Mouse (Mus musculus): ENCODE measurements at regions not wholly inside any gene's neighbourhood (a gene's known extent, or its start where the extent isn't known, plus 50 kb on each side); places are given as distances from the start of the nearest gene placed in this dataset.
"Not testable (repeated sequence)": the region's sequence is repeated elsewhere in the genome, so short reads cannot be mapped to it uniquely, and the experiment has no call there.

- no peak for ATAC-seq (ENCODE audit: low FRiP score)
- no peaks in the 10 kb centered on the region for H3K9me3 ChIP-seq (replicated peaks)
- H3K27me3 ChIP-seq = no peaks in the 10 kb centered on the region
- no peaks in the 10 kb centered on the region for H3K4me1 ChIP-seq
- H3K27ac ChIP-seq = no peak overlapping the region
- no peak overlapping the region for H3K4me2 ChIP-seq (replicated peaks)
- no peaks in the 10 kb centered on the region for H3K36me3 ChIP-seq
- H3K9ac ChIP-seq = no peak overlapping the region
- WGBS = 81% methylated on average over 9 of the region's 9 CpGs
- no peak overlapping the region for H3K4me3 ChIP-seq
Observed at GRCm38 (mm10) chr3:22005456-22005855, 71.0 kb upstream of the Tbl1xr1 start.

DNA sequence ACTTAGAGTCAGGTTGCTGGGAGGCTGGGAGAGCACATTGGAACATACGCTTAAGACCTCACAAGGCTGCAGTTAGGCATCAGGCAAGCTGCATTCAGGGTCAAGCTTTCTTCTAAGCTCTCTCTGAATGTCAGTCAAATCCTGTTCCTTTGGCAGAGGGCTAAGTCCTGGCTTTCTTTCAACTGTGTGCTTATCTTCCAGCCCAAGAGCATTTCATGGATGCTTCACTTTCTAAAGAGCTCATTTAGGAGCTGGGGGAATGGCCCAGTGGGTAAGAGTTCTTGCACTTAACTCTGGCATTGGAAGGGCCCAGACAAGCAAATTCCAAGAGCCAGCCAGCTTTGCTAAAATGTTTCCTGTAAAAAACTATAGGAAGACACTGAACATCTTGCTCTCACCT is 70.3 kb upstream of the Tbl1xr1 start:
- no peak for ATAC-seq (ENCODE audit: low FRiP score)
- 94% methylated on average over 1 of the region's 1 CpGs for WGBS
- H3K4me1 ChIP-seq = no peaks in the 10 kb centered on the region

GRCm38 (mm10) chr3:22006651-22007050 is 69.8 kb upstream of the Tbl1xr1 start:
- no peak overlapping the region for H3K4me2 ChIP-seq (replicated peaks)
- H3K27me3 ChIP-seq = no peaks in the 10 kb centered on the region
- WGBS = 93% methylated on average over 2 of the region's 2 CpGs
- ATAC-seq (ENCODE audit: low FRiP score) = no peak
- no peaks in the 10 kb centered on the region for H3K36me3 ChIP-seq
- H3K9me3 ChIP-seq (replicated peaks) = no peaks in the 10 kb centered on the region
- H3K4me3 ChIP-seq = no peak overlapping the region
- H3K9ac ChIP-seq = no peak overlapping the region
- no peak overlapping the region for H3K27ac ChIP-seq
- H3K4me1 ChIP-seq = no peaks in the 10 kb centered on the region

More for the DNA sequence above, 70.3 kb upstream of the Tbl1xr1 start:
- Histone ChIP-seq H3K9ac (no peak overlapping the region), H3K27me3 (no peaks in the 10 kb centered on the region), H3K4me2 (replicated peaks) (no peak overlapping the region), H3K27ac (no peak overlapping the region), H3K9me3 (replicated peaks) (no peaks in the 10 kb centered on the region), H3K4me3 (no peak overlapping the region), H3K36me3 (no peaks in the 10 kb centered on the region)

DNA sequence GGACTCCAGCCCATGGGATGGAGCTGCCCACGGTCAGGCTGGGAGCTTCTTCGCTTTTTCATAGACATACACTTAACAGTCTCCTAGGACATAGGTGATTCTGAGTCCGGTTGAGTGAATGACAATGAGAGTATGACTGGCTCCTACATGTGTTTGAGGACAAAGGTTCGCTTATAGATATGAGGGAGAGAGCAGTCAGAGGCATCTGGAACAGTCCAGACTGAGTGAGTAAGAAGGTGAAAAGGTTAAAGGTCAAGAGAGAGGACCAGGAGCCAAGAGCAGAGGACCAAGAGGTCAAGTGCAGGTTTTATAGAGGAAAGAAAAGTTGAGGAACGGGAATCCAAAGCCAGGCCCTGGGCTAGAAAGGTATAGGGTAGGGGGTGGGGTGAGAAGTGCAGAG is 68.7 kb upstream of the Tbl1xr1 start:
- no peak for ATAC-seq (ENCODE audit: low FRiP score)
- H3K4me1 ChIP-seq = no peaks in the 10 kb centered on the region

DNA sequence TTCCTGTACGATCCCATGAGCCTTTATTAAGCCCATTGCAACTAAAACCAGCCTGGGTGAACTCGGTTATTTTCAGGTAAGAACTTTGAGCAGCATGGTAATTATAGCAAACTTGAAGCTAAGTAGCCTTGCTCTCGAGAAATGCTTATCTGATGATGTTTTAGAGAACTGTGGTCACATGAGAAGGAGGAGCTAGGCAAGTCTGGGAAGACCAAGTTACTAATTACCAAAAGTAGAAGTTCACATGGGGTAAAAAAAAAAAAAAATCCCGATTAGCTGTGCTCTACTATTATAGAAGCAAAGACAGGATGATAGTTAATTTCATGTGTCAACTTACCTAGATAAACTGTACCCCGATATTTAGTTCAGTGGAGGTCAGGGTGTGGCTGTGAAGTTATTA is 68.0 kb upstream of the Tbl1xr1 start:
- no peak for ATAC-seq (ENCODE audit: low FRiP score)
- Histone ChIP-seq H3K27ac (no peak overlapping the region), H3K9ac (no peak overlapping the region), H3K36me3 (no peaks in the 10 kb centered on the region), H3K4me2 (replicated peaks) (no peak overlapping the region), H3K27me3 (no peaks in the 10 kb centered on the region), H3K4me3 (no peak overlapping the region), H3K9me3 (replicated peaks) (no peaks in the 10 kb centered on the region), H3K4me1 (no peaks in the 10 kb centered on the region)
- 87% methylated on average over 5 of the region's 5 CpGs for WGBS

More for the DNA sequence above, 68.7 kb upstream of the Tbl1xr1 start:
- no peak overlapping the region for H3K27ac ChIP-seq
- no peak overlapping the region for H3K4me2 ChIP-seq (replicated peaks)
- no peaks in the 10 kb centered on the region for H3K36me3 ChIP-seq
- no peak overlapping the region for H3K9ac ChIP-seq
- no peak overlapping the region for H3K4me3 ChIP-seq
- 87% methylated on average over 5 of the region's 5 CpGs for WGBS
- H3K27me3 ChIP-seq = no peaks in the 10 kb centered on the region
- no peaks in the 10 kb centered on the region for H3K9me3 ChIP-seq (replicated peaks)

DNA sequence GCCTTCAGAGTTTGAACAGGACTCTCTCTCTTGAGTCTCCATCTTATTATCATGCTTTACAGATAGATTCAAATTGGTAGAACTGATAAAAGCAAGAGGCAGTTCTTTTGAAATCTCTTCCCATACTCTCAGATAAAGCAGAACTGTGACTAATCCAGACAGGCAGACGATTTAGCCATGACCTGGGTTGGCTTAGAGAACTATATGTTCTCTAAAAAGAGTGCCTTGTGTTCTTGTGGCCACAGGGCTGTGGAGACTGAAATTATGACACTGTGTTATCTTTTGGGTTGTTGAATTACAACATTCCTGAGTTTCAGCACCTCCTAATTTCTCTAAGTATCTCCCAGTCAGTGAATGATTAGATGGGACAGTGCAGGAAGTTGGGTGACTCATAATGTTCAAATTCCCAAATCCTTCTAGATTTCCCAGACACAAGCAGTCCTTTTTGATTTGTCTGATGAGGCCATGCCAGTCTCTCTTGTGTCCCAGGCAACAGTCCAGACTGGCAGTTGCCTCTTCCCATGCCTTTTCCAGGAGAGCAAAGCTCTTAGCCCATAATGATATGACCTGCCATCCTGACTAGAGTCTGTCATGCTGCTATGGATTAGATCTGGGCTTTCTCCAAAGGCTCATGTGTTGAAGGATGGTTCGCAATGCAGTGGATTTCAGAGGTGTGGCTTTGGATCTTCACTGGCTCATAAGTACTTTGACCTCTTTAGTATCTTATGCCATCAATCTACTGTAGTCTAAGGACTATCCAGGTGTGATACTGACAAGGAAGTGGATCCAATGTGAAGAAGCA is 66.4 kb upstream of the Tbl1xr1 start:
- Histone ChIP-seq H3K4me2 (replicated peaks) (no peak overlapping the region), H3K27me3 (no peaks in the 10 kb centered on the region), H3K36me3 (no peaks in the 10 kb centered on the region), H3K9ac (no peak overlapping the region), H3K4me1 (no peaks in the 10 kb centered on the region), H3K27ac (no peak overlapping the region), H3K4me3 (no peak overlapping the region), H3K9me3 (replicated peaks) (no peaks in the 10 kb centered on the region)
- ATAC-seq (ENCODE audit: low FRiP score) = no peak
- WGBS = 72% methylated on average over 2 of the region's 2 CpGs

GRCm38 (mm10) chr3:22010700-22010991 is 65.8 kb upstream of the Tbl1xr1 start:
- not testable (repeated sequence) for H3K9ac ChIP-seq; H3K4me2 ChIP-seq (replicated peaks); H3K27me3 ChIP-seq; H3K9me3 ChIP-seq (replicated peaks); H3K36me3 ChIP-seq; H3K4me1 ChIP-seq; H3K27ac ChIP-seq; H3K4me3 ChIP-seq; ATAC-seq (ENCODE audit: low FRiP score)

- Histone ChIP-seq H3K4me2 (replicated peaks) (no peak overlapping the region), H3K9me3 (replicated peaks) (no peaks in the 10 kb centered on the region), H3K27ac (no peak overlapping the region), H3K4me3 (no peak overlapping the region), H3K9ac (no peak overlapping the region), H3K36me3 (no peaks in the 10 kb centered on the region), H3K4me1 (peaks cover 9% of the 10 kb centered on the region), H3K27me3 (no peaks in the 10 kb centered on the region)
- no peak for ATAC-seq (ENCODE audit: low FRiP score)
- WGBS = 90% methylated on average over 3 of the region's 3 CpGs
Observed at GRCm38 (mm10) chr3:22021360-22021935, 55.0 kb upstream of the Tbl1xr1 start.

- 67% methylated on average over 2 of the region's 2 CpGs for WGBS
- no peaks in the 10 kb centered on the region for H3K36me3 ChIP-seq
- no peak overlapping the region for H3K9ac ChIP-seq
- H3K4me1 ChIP-seq = peaks cover 9% of the 10 kb centered on the region
- H3K27me3 ChIP-seq = no peaks in the 10 kb centered on the region
- H3K9me3 ChIP-seq (replicated peaks) = no peaks in the 10 kb centered on the region
- H3K4me3 ChIP-seq = no peak overlapping the region
- no peak overlapping the region for H3K4me2 ChIP-seq (replicated peaks)
- no peak overlapping the region for H3K27ac ChIP-seq
- ATAC-seq (ENCODE audit: low FRiP score) = no peak
Observed at GRCm38 (mm10) chr3:22022418-22022817, 54.0 kb upstream of the Tbl1xr1 start.

DNA sequence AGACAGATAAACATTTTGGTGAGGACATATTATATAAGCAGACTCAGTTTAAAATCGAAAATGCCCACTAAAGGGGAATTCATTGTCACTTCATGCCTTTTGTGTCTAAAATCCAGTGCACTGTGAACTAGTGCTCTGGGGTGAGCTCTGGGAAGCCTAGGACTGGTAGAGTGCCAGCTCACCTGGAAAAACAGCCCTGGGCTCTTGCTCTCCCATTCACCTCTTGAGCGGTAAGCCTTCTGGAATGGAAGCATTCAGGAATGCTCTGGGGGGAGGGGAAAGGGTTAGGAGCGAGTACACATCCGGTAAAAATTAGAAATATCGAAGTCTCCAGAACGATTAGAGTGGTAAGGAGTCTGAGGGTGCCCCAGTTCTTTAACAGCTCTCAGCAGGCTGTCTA is 53.4 kb upstream of the Tbl1xr1 start:
- Histone ChIP-seq H3K27me3 (no peaks in the 10 kb centered on the region), H3K27ac (no peak overlapping the region), H3K9me3 (replicated peaks) (no peaks in the 10 kb centered on the region), H3K9ac (no peak overlapping the region), H3K4me3 (no peak overlapping the region), H3K36me3 (no peaks in the 10 kb centered on the region), H3K4me1 (peaks cover 9% of the 10 kb centered on the region), H3K4me2 (replicated peaks) (no peak overlapping the region)
- WGBS = 57% methylated on average over 6 of the region's 6 CpGs
- ATAC-seq (ENCODE audit: low FRiP score) = no peak

- Histone ChIP-seq H3K9ac (no peak overlapping the region), H3K27ac (no peak overlapping the region), H3K36me3 (no peaks in the 10 kb centered on the region), H3K4me3 (no peak overlapping the region), H3K27me3 (no peaks in the 10 kb centered on the region), H3K4me2 (replicated peaks) (no peak overlapping the region), H3K4me1 (peaks cover 9% of the 10 kb centered on the region), H3K9me3 (replicated peaks) (no peaks in the 10 kb centered on the region)
- 70% methylated on average over 5 of the region's 5 CpGs for WGBS
- no peak for ATAC-seq (ENCODE audit: low FRiP score)
Observed at GRCm38 (mm10) chr3:22023551-22023950, 52.9 kb upstream of the Tbl1xr1 start.

DNA sequence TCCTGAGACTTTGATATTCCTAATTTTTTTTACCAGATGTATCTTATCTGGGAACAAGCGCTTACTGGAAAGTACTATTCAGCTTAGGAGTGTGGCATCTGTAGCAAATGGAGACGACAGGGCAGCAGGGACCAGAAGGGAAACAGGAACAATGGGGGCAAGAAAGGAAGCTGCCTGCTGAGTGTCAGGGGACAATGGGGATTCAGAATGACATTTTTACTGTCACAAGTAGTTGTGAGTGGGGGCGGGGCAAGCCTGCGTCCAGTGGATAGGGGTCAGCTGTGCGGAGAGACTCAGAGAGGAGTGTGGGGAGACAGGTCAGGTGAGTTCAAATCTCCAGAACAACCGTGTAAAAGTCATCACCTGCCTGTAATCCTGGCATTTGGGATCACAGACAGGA is 52.3 kb upstream of the Tbl1xr1 start:
- Histone ChIP-seq H3K4me3 (no peak overlapping the region), H3K36me3 (no peaks in the 10 kb centered on the region), H3K27me3 (no peaks in the 10 kb centered on the region), H3K9me3 (replicated peaks) (no peaks in the 10 kb centered on the region), H3K27ac (no peak overlapping the region), H3K4me1 (peaks cover 9% of the 10 kb centered on the region), H3K4me2 (replicated peaks) (no peak overlapping the region), H3K9ac (no peak overlapping the region)
- ATAC-seq (ENCODE audit: low FRiP score) = no peak
- WGBS = 11% methylated on average over 6 of the region's 6 CpGs

GRCm38 (mm10) chr3:22025119-22025518 is 51.3 kb upstream of the Tbl1xr1 start:
- H3K36me3 ChIP-seq = no peaks in the 10 kb centered on the region
- no peak for ATAC-seq (ENCODE audit: low FRiP score)
- WGBS = 21% methylated on average over 6 of the region's 6 CpGs
- no peak overlapping the region for H3K9ac ChIP-seq
- H3K4me2 ChIP-seq (replicated peaks) = no peak overlapping the region
- no peaks in the 10 kb centered on the region for H3K9me3 ChIP-seq (replicated peaks)
- H3K4me3 ChIP-seq = no peak overlapping the region
- H3K27me3 ChIP-seq = no peaks in the 10 kb centered on the region
- H3K27ac ChIP-seq = no peak overlapping the region
- peaks cover 9% of the 10 kb centered on the region for H3K4me1 ChIP-seq

All from hindbrain, embryonic 12.5 days (tissue).